Mouse (Mus musculus): Measurements from ENCODE around the gene Pecam1.
"Not testable (repeated sequence)": the region's sequence is repeated elsewhere in the genome, so short reads cannot be mapped to it uniquely, and the experiment has no call there.

DNA sequence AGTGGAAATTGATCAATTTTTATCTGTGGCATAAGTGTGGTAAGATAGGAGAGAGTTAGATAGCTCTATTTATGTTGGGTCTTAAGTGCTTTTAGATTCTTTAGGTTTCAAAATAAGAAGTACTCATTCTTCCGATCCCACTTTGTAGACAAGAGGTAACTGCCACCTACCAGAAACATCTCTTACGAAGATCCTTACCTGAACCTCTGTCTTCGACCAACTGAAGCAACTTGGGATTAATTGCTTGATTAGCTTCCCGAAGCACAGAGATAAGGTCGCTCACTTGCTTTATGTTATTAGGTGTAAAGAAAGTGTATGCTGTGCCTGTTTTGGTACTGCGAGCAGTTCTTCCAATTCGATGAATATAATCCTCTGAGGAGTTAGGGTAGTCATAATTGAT is 31.8 kb upstream of the Pecam1 start:
- TF ChIP-seq MAFK (IDR thresholded peaks at IDR 0.05; ENCODE audit: insufficient read depth, low read depth, low read length); ZC3H11A (IDR thresholded peaks at IDR 0.05; ENCODE audit: borderline replicate concordance, low read depth, low read length); ZNF384 (IDR thresholded peaks at IDR 0.05; ENCODE audit: low read depth, low read length); HCFC1 (IDR thresholded peaks at IDR 0.05; ENCODE audit: borderline replicate concordance, insufficient read depth, low read length): not testable (repeated sequence)
